Mouse (Mus musculus): ENCODE data around the gene Nt5c3b. TPM values are rescaled to one million over a fixed set of nuclear protein-coding genes. Genes with fewer than 3 reads are reported as not detected.

The Nt5c3b gene
- polyA plus RNA-seq, 1 experiment from 2014 or later = 38.3 TPM

GRCm38 (mm10) chr11:100423836-100424235 lies 17.8 kb downstream of the Nt5c3b start:
- WGBS (ENCODE audit: insufficient replicate concordance) = 81% methylated on average over 7 of the region's 7 CpGs
- Histone ChIP-seq H3K27me3 (replicated peaks) (0 out of 2 replicates have a peak, but pooled peaks cover 6% of the 10 kb centered on the region), H3K9me3 (replicated peaks) (no peaks in the 10 kb centered on the region), H3K4me3 (no peak overlapping the region), H3K4me1 (peaks cover 13% of the 10 kb centered on the region), H3K9ac (no peak overlapping the region), H3K27ac (no peak overlapping the region), H3K36me3 (peaks cover 6% of the 10 kb centered on the region), H3K4me2 (no peak overlapping the region)
- no peak for ATAC-seq

GRCm38 (mm10) chr11:100421537-100421936 lies 20.1 kb downstream of the Nt5c3b start:
- Histone ChIP-seq H3K27ac (no peak overlapping the region), H3K27me3 (replicated peaks) (peaks cover 17% of the 10 kb centered on the region), H3K9me3 (replicated peaks) (no peaks in the 10 kb centered on the region), H3K4me2 (no peak overlapping the region), H3K4me1 (peaks cover 12% of the 10 kb centered on the region), H3K9ac (no peak overlapping the region), H3K36me3 (peaks cover 6% of the 10 kb centered on the region), H3K4me3 (no peak overlapping the region)
- no peak for ATAC-seq
- WGBS (ENCODE audit: insufficient replicate concordance) = 84% methylated on average over 8 of the region's 8 CpGs

GRCm38 (mm10) chr11:100414914-100415822 lies 26.4 kb downstream of the Nt5c3b start, which contains the start of gene Fkbp10:
Fkbp10 (plus strand) TSS chr11:100415697.
- WGBS (ENCODE audit: insufficient replicate concordance) = 4% methylated on average over 31 of the region's 31 CpGs
- Histone ChIP-seq H3K4me2 (peak within 1 kb of the TSS; percentile 78), H3K4me3 (peak within 1 kb of the TSS; percentile 60), H3K27me3 (replicated peaks) (peaks cover 60% of the 10 kb centered on the region), H3K27ac (peak within 1 kb of the TSS; percentile 68), H3K9me3 (replicated peaks) (no peaks in the 10 kb centered on the region), H3K36me3 (no peaks in the 10 kb centered on the region), H3K4me1 (peaks cover 34% of the 10 kb centered on the region), H3K9ac (peak within 1 kb of the TSS; percentile 49)
- ATAC-seq = peak; percentile 22; the same call in 1 of the 2 replicates

- Histone ChIP-seq H3K36me3 (no peaks in the 10 kb centered on the region), H3K27me3 (replicated peaks) (peaks cover 63% of the 10 kb centered on the region), H3K27ac (peak within 1 kb of the TSS; percentile 68), H3K4me1 (peaks cover 34% of the 10 kb centered on the region), H3K9me3 (replicated peaks) (no peaks in the 10 kb centered on the region), H3K9ac (peak within 1 kb of the TSS; percentile 49), H3K4me2 (peak within 1 kb of the TSS; percentile 78), H3K4me3 (peak within 1 kb of the TSS; percentile 60)
- 5% methylated on average over 92 of the region's 93 CpGs for WGBS (ENCODE audit: insufficient replicate concordance)
- peak; percentile 72 for ATAC-seq
Observed at GRCm38 (mm10) chr11:100414021-100414913, 27.3 kb downstream of the Nt5c3b start, which contains the start of gene P3h4. P3h4 (minus strand) TSS chr11:100414836.

GRCm38 (mm10) chr11:100413541-100413940 lies 28.1 kb downstream of the Nt5c3b start:
- H3K4me1 ChIP-seq = peaks cover 34% of the 10 kb centered on the region
- peak overlapping the region; percentile 49 for H3K9ac ChIP-seq
- H3K4me3 ChIP-seq = peak overlapping the region; percentile 60
- peaks cover 67% of the 10 kb centered on the region for H3K27me3 ChIP-seq (replicated peaks)
- H3K27ac ChIP-seq = no peak overlapping the region
- peaks cover 6% of the 10 kb centered on the region; the same call in 1 of the 2 replicates for H3K36me3 ChIP-seq
- H3K9me3 ChIP-seq (replicated peaks) = no peaks in the 10 kb centered on the region
- peak overlapping the region; percentile 78 for H3K4me2 ChIP-seq
- no peak for ATAC-seq
- WGBS (ENCODE audit: insufficient replicate concordance) = 70% methylated on average over 11 of the region's 11 CpGs

- H3K27ac ChIP-seq = no peak overlapping the region
- peaks cover 8% of the 10 kb centered on the region; the same call in 1 of the 2 replicates for H3K36me3 ChIP-seq
- WGBS (ENCODE audit: insufficient replicate concordance) = 54% methylated on average over 11 of the region's 11 CpGs
- no peak overlapping the region for H3K4me3 ChIP-seq
- no peak overlapping the region for H3K9ac ChIP-seq
- peak overlapping the region; percentile 8; the same call in 1 of the 2 replicates for H3K4me2 ChIP-seq
- peaks cover 58% of the 10 kb centered on the region for H3K27me3 ChIP-seq (replicated peaks)
- H3K4me1 ChIP-seq = peaks cover 34% of the 10 kb centered on the region
- ATAC-seq = no peak
- no peaks in the 10 kb centered on the region for H3K9me3 ChIP-seq (replicated peaks)
Observed at GRCm38 (mm10) chr11:100411736-100412135, 29.9 kb downstream of the Nt5c3b start.

- ATAC-seq = no peak
Observed at GRCm38 (mm10) chr11:100409686-100410085, 31.9 kb downstream of the Nt5c3b start.

GRCm38 (mm10) chr11:100408835-100409462 lies 32.7 kb downstream of the Nt5c3b start:
- Histone ChIP-seq H3K4me2 (no peak overlapping the region), H3K36me3 (peaks cover 8% of the 10 kb centered on the region; the same call in 1 of the 2 replicates), H3K27me3 (replicated peaks) (peaks cover 30% of the 10 kb centered on the region), H3K9ac (no peak overlapping the region), H3K4me1 (peaks cover 21% of the 10 kb centered on the region), H3K4me3 (no peak overlapping the region), H3K9me3 (replicated peaks) (no peaks in the 10 kb centered on the region), H3K27ac (no peak overlapping the region)
- WGBS (ENCODE audit: insufficient replicate concordance) = 77% methylated on average over 12 of the region's 12 CpGs
- no peak for ATAC-seq

More at GRCm38 (mm10) chr11:100409686-100410085, 31.9 kb downstream of the Nt5c3b start:
- no peak overlapping the region for H3K27ac ChIP-seq
- WGBS (ENCODE audit: insufficient replicate concordance) = 74% methylated on average over 3 of the region's 3 CpGs
- H3K4me1 ChIP-seq = peaks cover 28% of the 10 kb centered on the region
- no peaks in the 10 kb centered on the region for H3K9me3 ChIP-seq (replicated peaks)
- no peak overlapping the region for H3K4me2 ChIP-seq
- no peak overlapping the region for H3K4me3 ChIP-seq
- peaks cover 37% of the 10 kb centered on the region for H3K27me3 ChIP-seq (replicated peaks)
- no peak overlapping the region for H3K9ac ChIP-seq
- H3K36me3 ChIP-seq = peaks cover 8% of the 10 kb centered on the region; the same call in 1 of the 2 replicates

- peaks cover 8% of the 10 kb centered on the region; the same call in 1 of the 2 replicates for H3K36me3 ChIP-seq
- H3K9ac ChIP-seq = no peak overlapping the region
- peaks cover 23% of the 10 kb centered on the region for H3K27me3 ChIP-seq (replicated peaks)
- H3K9me3 ChIP-seq (replicated peaks) = no peaks in the 10 kb centered on the region
- no peak overlapping the region for H3K4me2 ChIP-seq
- H3K4me1 ChIP-seq = peaks cover 23% of the 10 kb centered on the region
- no peak overlapping the region for H3K27ac ChIP-seq
- no peak for ATAC-seq
- H3K4me3 ChIP-seq = no peak overlapping the region
- WGBS (ENCODE audit: insufficient replicate concordance) = 37% methylated on average over 10 of the region's 10 CpGs
Observed at GRCm38 (mm10) chr11:100408076-100408834, 33.4 kb downstream of the Nt5c3b start.

GRCm38 (mm10) chr11:100406995-100407705 lies 34.5 kb downstream of the Nt5c3b start:
- Histone ChIP-seq H3K9me3 (replicated peaks) (no peaks in the 10 kb centered on the region), H3K4me2 (no peak overlapping the region), H3K27me3 (replicated peaks) (peaks cover 12% of the 10 kb centered on the region), H3K4me3 (no peak overlapping the region), H3K4me1 (peaks cover 25% of the 10 kb centered on the region), H3K27ac (no peak overlapping the region), H3K36me3 (peaks cover 8% of the 10 kb centered on the region; the same call in 1 of the 2 replicates), H3K9ac (no peak overlapping the region)
- WGBS (ENCODE audit: insufficient replicate concordance) = 71% methylated on average over 5 of the region's 5 CpGs
- ATAC-seq = no peak
